Mouse (Mus musculus) v-Abl transformed pro-B cells (cell line): ENCODE results near the gene Cmip.

Source experiments
- in situ Hi-C, 2 experiments: fragments of 400-800 bp; cut with MboI; formaldehyde crosslinking; loops; one replicate each; pipeline ENCODE4 v1.15.1; 2025; ENCODE audit not compliant: unreplicated experiment in 2 of 2

Gene Cmip

GRCm38 (mm10) chr8:117339958-117340651 is 83.2 kb downstream of the Cmip start:
- in situ Hi-C loops = no loop called here

GRCm38 (mm10) chr8:117340800-117341199 is 83.9 kb downstream of the Cmip start:
- in situ Hi-C loops = no loop called here

GRCm38 (mm10) chr8:117342735-117343385 is 86.0 kb downstream of the Cmip start:
- in situ Hi-C loops = no loop called here

- in situ Hi-C loops = no loop called here
These were observed 86.6 kb downstream of the Cmip start for GRCm38 (mm10) chr8:117343484-117343883.

GRCm38 (mm10) chr8:117344899-117345298 is 88.0 kb downstream of the Cmip start:
- in situ Hi-C loops = no loop called here

- in situ Hi-C loops = no loop called here
These were observed 88.5 kb downstream of the Cmip start for GRCm38 (mm10) chr8:117345376-117345775.

- in situ Hi-C loops = no loop called here
These were observed 90.7 kb downstream of the Cmip start for GRCm38 (mm10) chr8:117347556-117347955.

- in situ Hi-C loops = no loop called here
These were observed 92.0 kb downstream of the Cmip start for GRCm38 (mm10) chr8:117348718-117349394.

GRCm38 (mm10) chr8:117349541-117349940 is 92.7 kb downstream of the Cmip start:
- in situ Hi-C loops = no loop called here

- in situ Hi-C loops = no loop called here
These were observed 95.2 kb downstream of the Cmip start for GRCm38 (mm10) chr8:117352098-117352497.

- in situ Hi-C loops = loop anchor here in 1 of 2 experiments (5.0 kb wide), 1 partner anchor 33 kb away; no protein-coding TSS in a partner anchor
These were observed 98.4 kb downstream of the Cmip start for GRCm38 (mm10) chr8:117355111-117355831.

- in situ Hi-C loops = loop anchor here in 1 of 2 experiments (5.0 kb wide), 1 partner anchor 34 kb away; no protein-coding TSS in a partner anchor
These were observed 99.3 kb downstream of the Cmip start for GRCm38 (mm10) chr8:117356109-117356672.

GRCm38 (mm10) chr8:117357491-117358467 is 100.9 kb downstream of the Cmip start:
- in situ Hi-C loops = loop anchor here in 1 of 2 experiments (5.0 kb wide), 1 partner anchor 35 kb away; no protein-coding TSS in a partner anchor

GRCm38 (mm10) chr8:117360172-117360930 is 103.5 kb downstream of the Cmip start:
- in situ Hi-C loops = no loop called here

- in situ Hi-C loops = no loop called here
These were observed 105.0 kb downstream of the Cmip start for GRCm38 (mm10) chr8:117361595-117362437.

GRCm38 (mm10) chr8:117362438-117362726 is 105.5 kb downstream of the Cmip start:
- in situ Hi-C loops = no loop called here

GRCm38 (mm10) chr8:117363291-117363690 is 106.4 kb downstream of the Cmip start:
- in situ Hi-C loops = no loop called here
